Mouse (Mus musculus): ENCODE measurements at regions not wholly inside any gene's neighbourhood (a gene's known extent, or its start where the extent isn't known, plus 50 kb on each side); places are given as distances from the start of the nearest gene placed in this dataset.
A peak's percentile ranks its signal among the peaks of the same experiment; 100 is the strongest.

DNA sequence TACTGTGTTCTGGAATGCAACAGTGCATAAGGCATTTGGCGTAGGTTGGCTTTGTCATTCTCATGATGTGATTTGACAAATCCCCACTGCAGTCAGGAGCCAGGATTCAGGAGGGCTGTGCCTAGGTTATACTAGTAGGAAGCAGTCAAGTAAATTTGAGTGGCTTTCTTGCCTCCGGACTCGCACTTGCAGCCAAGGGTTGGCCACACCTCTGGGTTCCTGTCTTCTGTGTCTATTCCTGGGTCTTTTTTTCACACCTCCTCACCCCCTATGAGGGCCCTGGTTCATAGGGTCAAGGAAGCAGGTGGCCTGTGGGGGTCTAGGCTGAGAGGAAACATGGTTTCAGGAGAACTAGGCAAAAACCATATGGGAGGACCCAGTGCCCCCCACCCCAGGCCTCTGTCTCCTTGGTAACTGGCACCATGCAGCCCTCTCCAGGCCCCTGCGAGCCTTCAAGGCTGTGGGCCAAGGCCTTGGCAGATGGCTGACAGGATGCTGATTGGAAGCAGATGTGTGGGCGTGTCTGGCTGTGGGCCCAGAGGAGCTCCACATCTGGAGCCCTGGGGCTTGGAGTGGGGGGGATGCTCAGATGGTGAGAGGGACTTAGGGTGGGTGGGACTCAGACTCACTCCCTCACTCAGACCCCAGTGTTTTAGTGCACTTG is 195.7 kb downstream of the Rgs3 start:
- peak; percentile 47 for DNase-seq

DNA sequence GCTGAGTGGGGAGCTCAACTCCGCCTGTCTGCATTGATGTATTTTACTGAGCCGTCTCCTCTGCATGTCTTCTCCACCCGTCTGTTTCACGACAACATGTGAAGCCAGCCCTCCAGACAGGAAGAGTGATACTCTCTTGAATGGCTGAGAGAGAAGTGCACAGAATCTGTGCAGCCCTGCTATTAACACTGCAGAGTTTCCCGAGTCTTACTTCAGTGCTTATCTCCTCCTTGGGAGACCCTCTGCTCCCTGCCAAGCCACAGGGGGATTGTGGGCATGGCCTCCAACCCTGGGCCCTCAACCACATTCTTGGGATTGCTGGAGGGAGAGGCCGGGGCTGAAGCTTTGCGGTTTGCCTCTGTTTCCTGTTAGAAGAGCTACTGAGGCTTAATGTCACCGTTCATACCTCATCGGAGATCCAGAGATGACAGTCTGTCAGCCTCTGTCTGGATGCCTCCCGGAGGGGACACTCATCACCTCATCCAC is 197.1 kb downstream of the Rgs3 start:
- DNase-seq, result no peak

- no peak for DNase-seq
Measured at GRCm38 (mm10) chr4:62760748-62761604, 201.3 kb downstream of the Rgs3 start.

DNA sequence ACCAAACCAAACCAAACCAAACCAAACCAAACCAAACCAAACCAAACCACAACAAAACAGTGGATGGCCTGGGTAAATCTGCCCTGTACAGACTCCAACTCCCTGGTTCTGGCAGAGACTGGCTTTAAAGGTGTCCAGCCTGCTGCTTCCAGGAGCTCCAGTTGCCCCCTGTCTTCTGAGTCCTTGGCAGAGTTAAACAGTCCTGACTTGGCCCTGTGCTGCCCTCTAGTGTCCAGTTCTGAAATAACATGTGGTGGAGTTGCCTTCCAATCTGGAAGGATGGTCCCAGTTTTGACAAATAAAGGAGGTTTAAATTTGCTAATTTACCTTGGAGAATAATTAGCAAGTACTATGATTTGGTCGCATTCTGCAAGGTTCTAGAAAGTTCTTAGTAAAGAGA is 202.0 kb downstream of the Rgs3 start:
- peak; percentile 58 for DNase-seq

DNA sequence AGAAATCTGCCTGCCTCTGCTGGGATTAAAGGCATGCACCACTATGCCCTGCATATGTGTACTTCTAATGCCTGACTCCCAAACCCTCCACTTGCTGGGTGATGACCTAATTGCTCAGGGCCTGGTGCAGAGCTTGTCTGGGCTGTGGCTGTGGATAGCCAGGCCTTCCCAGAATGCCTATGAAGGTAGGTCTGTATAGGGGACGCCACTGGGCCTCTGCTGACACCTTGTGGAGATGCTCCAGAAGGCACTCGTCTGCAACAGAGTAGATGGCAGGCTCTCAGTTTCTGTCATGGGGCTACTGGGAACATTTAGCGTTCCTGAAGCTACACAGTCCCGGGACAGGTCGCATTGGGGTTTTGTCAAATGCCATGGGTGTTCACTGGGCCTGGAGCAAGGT is 201.4 kb upstream of the Zfp618 start:
- peak; percentile 80 for DNase-seq

GRCm38 (mm10) chr4:62769469-62770234 is 195.7 kb upstream of the Zfp618 start:
- no peak for DNase-seq

DNA sequence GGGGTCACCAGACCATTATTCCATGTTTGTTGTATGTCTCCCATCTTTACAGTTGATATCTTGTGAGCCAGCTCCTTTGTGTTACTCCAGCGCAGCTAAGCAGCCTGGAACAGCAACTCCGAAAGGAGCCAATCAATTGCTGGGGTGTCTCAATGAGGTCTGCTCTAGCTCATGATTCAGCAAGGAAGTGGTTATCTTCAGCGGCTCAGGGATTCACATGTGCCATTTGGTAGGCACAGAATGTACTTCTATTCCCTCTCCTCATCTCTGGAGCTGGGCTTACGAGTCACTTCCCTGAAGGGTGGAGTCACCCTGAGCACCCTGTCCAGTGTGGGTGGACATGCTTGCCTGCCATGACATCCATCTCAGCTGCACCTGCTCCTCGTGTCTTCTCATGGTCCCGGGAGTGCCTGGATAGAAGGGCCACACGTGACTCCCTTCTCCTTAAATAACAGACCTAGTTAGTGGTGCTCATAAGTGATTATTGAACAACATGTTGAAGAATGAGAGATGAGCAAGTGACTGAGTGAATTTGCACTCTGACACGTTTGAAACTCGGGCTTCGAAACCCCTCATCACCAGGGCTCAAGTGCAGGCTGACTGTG is 190.3 kb upstream of the Zfp618 start:
- DNase-seq, result no peak

GRCm38 (mm10) chr4:62776881-62777280 is 188.5 kb upstream of the Zfp618 start:
- DNase-seq, result no peak

DNA sequence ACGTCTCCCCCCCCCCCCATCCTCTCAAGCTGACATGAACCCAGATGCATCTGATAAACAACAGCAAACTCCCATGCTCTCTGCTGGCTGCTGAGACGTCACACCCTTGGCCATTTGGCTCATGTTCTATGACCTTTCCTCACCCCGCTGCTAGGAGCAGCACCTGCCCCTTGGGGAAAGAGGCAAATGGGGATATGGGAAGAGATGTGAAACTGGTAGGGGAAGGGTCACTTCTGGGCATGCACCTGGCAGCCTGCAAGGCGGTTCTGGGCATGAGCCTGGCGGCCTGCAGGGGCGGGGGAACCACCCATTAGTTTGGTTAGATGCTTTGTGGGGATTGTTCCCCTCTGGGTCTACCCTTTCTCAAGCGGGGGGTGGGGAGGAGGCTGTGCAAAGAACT is 187.9 kb upstream of the Zfp618 start:
- DNase-seq, result no peak

DNA sequence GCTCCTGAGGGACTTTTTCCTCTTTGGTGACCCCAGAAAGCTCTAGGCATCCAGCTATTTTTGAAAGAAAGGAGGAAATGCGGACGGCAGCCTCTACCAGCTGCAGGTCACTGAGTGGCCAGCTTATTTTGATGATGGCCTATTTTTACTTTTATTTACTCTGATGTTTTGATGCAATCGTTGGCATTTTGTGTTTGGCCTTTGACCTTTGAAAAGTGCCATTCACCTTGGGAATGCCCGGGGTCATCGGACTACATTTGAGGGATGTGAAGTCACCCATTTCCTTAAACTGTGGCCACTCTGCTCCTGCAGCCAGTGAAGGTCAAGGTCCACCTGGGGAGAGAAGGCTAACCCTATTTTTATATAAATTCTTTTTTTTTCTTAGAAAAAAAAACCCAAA is 186.8 kb upstream of the Zfp618 start:
- no peak for DNase-seq

DNA sequence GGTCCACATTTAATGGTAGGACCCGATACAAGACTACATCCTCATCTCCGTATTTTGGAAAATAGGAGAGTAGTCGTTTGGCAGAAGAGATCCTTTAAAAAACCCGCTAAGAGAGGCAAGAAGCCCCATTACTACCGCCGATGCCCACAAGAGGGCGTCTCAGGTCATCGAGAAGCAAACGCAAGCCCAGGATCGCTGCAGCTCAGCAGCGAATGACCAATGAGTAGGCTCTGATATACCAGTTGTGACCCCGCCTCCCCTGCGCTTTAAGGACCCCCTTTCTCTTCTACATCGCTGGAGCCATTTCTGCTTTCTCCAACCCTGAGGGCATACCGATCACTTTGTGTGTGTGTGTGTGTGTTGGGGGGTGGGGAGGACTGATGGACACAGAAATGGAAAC is 185.0 kb upstream of the Zfp618 start:
- peak; percentile 70 for DNase-seq

GRCm38 (mm10) chr4:62780837-62781236 is 184.5 kb upstream of the Zfp618 start:
- no peak for DNase-seq

GRCm38 (mm10) chr4:62781309-62781800 is 184.0 kb upstream of the Zfp618 start:
- DNase-seq, result no peak

DNA sequence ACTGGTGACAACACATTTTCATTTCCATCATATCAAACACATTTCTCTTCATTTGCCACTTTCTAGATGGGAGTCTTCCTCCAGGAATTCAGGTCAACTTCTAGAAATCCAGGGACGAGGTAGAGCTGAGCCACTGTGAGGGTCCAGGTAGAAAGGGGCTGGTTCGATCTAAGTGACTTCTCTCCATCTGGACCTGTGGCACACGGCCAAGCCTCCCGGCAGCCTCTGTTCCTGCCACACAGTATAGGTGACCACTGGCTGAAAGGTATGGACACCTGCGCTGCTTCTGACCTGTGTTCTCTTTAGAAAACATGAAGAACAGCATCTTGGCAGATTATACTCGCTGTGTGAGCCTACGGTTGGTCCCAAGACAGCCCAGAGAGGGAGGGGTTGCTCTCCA is 179.7 kb upstream of the Zfp618 start:
- no peak for DNase-seq

DNA sequence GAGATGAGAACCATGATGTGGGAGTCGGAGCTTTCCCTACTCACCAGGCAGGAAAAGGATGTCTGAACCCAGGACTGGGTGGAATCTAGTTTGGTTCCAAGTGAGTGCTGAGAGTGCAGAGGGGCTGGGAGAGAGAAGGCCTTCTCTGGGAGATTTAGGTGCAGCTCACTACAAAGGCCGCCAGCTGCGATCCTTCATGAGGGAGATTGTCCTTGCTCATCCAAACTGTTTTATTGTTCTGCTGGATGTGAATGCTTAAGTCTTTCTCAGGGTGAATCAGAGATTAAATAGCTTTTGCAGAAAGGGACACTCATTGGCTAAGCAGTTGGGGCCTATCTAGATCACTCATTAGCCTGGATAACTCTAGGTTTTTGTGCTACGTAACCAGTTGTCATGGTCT is 175.7 kb upstream of the Zfp618 start:
- DNase-seq, result no peak

GRCm38 (mm10) chr4:62793582-62793981 is 171.8 kb upstream of the Zfp618 start:
- DNase-seq, result no peak

- DNase-seq, result no peak
Measured at GRCm38 (mm10) chr4:62795538-62795937, 169.8 kb upstream of the Zfp618 start.

GRCm38 (mm10) chr4:62799923-62800322 is 165.4 kb upstream of the Zfp618 start:
- DNase-seq, result no peak

- no peak for DNase-seq
Measured at GRCm38 (mm10) chr4:62805841-62806240, 159.5 kb upstream of the Zfp618 start.

GRCm38 (mm10) chr4:62806786-62807185 is 158.6 kb upstream of the Zfp618 start:
- no peak for DNase-seq

GRCm38 (mm10) chr4:62807926-62808552 is 157.3 kb upstream of the Zfp618 start:
- no peak for DNase-seq

DNA sequence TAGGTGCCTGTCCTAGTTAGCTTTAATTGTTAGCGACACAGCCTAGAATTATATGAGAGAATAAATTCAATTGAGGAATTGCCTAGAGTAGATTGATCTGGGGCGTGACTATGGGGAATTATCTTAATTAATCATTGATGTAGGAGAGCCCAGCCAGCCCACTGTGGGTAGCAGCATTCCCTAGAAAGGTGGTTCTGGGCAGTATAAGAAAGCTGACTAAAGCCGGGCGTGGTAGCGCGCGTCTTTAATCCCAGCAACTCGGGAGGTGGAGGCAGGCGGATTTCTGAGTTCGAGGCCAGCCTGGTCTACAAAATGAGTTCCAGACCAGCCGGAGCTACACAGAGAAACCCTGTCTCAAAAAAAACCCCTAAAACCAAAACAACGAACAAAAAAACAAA is 156.8 kb upstream of the Zfp618 start:
- DNase-seq, result no peak

Data from adrenal gland, adult 8-10 months (tissue).